Mouse (Mus musculus) midbrain, embryonic 14.5 days (tissue): ENCODE data around the gene Bclaf3. TPM values are rescaled to one million over a fixed set of nuclear protein-coding genes. Genes with fewer than 3 reads are reported as not detected.
"Not testable (repeated sequence)": the region's sequence is repeated elsewhere in the genome, so short reads cannot be mapped to it uniquely, and the experiment has no call there.

Experiments
- ATAC-seq: fragments of 200-750 bp; cut with Nextera tagmentation; 2 replicates; pipeline ENCODE4 v1.8.0; 2017; ENCODE audit warnings: moderate number of reproducible peaks, moderate library complexity; ENCODE audit not compliant: low FRiP score, low TSS enrichment
- DNase-seq: peaks from one replicate; pipeline ENCODE4 v3.0.0-alpha.2; 2015
- H3K27ac ChIP-seq: fragments of 300-500 bp; sonication (generic); replicated peaks from 2 replicates; pipeline ENCODE4 v1.5.1; 2014; ENCODE audit warnings: mild to moderate bottlenecking, low read depth, low read length, moderate library complexity
- H3K27me3 ChIP-seq: fragments of 300-500 bp; sonication (generic); 2 replicates; pipeline ENCODE4 v1.6.1; 2014; ENCODE audit warnings: low read length, control low read depth, mixed read lengths; ENCODE audit not compliant: control insufficient read depth, insufficient read depth
- H3K36me3 ChIP-seq: fragments of 300-500 bp; sonication (generic); 2 replicates; pipeline ENCODE4 v1.6.1; 2014; ENCODE audit warnings: low read length, control low read depth; ENCODE audit not compliant: control insufficient read depth, insufficient read depth
- H3K4me1 ChIP-seq: fragments of 300-500 bp; sonication (generic); 2 replicates; pipeline ENCODE4 v1.6.1; 2014; ENCODE audit warnings: mild to moderate bottlenecking, antibody characterized with exemption, low read length, control low read depth; ENCODE audit not compliant: control insufficient read depth, insufficient read depth
- H3K4me2 ChIP-seq: fragments of 300-500 bp; sonication (generic); 2 replicates; pipeline ENCODE4 v1.6.1; 2014; ENCODE audit warnings: mild to moderate bottlenecking, low read length, moderate library complexity
- H3K4me3 ChIP-seq: fragments of 300-500 bp; sonication (generic); replicated peaks from 2 replicates; pipeline ENCODE4 v1.5.1; 2014; ENCODE audit warnings: low read depth, low read length
- H3K9ac ChIP-seq: fragments of 300-500 bp; sonication (generic); replicated peaks from 2 replicates; pipeline ENCODE4 v1.6.1; 2014; ENCODE audit warnings: mild to moderate bottlenecking, low read length, moderate library complexity
- H3K9me3 ChIP-seq: fragments of 300-500 bp; sonication (generic); 2 replicates; pipeline ENCODE4 v1.6.1; 2016; ENCODE audit warnings: low read length, control low read depth, mixed read lengths; ENCODE audit not compliant: control insufficient read depth
- WGBS: fragments of 180-500 bp; shearing (Covaris S2); extraction: QIAGEN DNeasy Blood & Tissue Kit; methylation state at CpG from one replicate; pipeline ENCODE4 v1.1.7; 2014; 5-methylcytosine and 5-hydroxymethylcytosine counted together
- polyA plus RNA-seq: library from polyadenylated mRNA; unstranded; fragments of >200 nt; fragmentation: Nextera tagmentation; extraction: Ambion mirVana; gene quantifications from 2 replicates; pipeline ENCODE4 v1.2.1, GENCODE M21; 2014

Bclaf3 gene
- polyA plus RNA-seq, result 28.3 and 29.1 TPM in 2 replicates

DNA sequence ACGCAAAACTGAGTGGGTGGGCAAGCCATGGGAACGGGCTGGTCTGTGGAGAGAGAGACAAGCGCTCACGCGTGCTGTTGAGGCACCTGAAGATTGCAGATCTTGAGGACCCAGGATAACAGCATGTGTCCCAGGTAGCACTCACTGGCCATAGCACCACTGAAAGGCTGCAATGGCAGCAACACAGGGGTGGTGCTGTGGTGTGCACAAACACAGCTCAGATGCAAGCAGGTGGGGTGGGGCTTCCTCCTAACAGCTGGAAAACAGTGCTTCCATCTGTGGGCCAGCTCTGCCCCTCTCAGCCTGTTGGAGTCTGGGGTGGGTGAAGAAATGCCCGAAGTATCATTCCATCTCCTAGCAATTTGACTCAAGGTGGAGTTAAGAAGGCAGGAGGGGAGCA lies at the start of gene Bclaf3:
Gene Bclaf3, plus strand, starts transcription at position 301 of the 400 bp plus-strand sequence.
- Histone ChIP-seq H3K27me3 (no peaks in the 10 kb centered on the region), H3K27ac (no peak within 1 kb of the TSS), H3K4me1 (no peaks in the 10 kb centered on the region), H3K36me3 (no peaks in the 10 kb centered on the region), H3K4me3 (no peak within 1 kb of the TSS), H3K4me2 (no peak within 1 kb of the TSS), H3K9me3 (no peaks in the 10 kb centered on the region), H3K9ac (no peak within 1 kb of the TSS)
- DNase-seq (no peak), ATAC-seq (no peak)
- 90% methylated on average over 6 of the region's 6 CpGs for WGBS

DNA sequence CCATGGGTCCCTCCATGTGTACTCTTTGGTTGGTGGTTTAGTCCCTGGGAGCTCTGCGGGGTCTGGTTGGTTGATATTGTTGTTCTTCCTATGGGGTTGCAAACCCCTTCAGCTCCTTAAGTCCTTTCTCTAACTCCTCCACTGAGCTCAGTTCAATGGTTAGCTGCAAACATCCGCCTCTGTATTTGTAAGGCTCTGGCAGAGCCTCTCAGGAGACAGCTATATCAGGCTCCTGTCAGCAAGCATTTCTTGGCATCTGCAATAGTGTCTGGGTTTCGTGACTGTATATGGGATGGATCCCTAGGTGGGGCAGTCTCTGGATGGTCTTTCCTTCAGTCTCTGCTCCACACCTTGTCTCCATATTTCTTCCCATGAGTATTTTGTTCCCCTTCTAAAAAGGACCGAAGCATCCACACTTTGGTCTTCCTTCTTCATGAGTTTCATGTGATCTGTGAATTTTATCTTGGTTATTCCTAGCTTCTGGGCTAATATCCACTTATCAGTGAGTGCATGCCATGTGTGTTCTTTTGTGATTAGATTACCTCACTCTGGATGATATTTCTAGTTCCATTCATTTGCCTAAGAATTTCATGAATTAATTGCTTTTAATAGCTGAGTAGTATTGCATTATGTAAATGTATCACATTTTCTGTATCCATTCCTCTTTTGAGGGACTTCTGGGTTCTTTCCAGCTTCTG lies 48.1 kb upstream of the Bclaf3 start:
- ATAC-seq, H3K9ac ChIP-seq, H3K4me3 ChIP-seq, DNase-seq, H3K27me3 ChIP-seq, H3K4me1 ChIP-seq, H3K36me3 ChIP-seq, H3K9me3 ChIP-seq, H3K27ac ChIP-seq, H3K4me2 ChIP-seq: not testable (repeated sequence)
- 76% methylated on average over 4 of the region's 4 CpGs for WGBS

DNA sequence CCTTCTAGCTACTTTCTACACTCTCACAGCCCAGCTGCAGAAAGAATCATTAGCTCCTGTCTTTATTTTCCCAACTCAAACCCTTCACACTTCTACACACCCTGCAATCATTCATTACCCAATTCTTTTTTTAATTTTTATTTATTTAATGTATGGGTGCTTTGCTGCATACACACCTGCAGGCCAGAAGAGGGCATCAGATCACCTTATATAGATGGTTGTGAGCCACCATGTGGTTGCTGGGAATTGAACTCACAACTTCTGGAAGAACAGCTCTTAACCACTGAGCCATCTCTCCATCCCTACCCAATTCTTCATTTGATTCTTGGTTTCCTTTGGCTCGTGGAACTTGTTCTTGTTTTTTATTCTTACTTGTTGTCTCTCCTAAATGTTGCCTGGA lies 42.2 kb upstream of the Bclaf3 start:
- no peak for ATAC-seq

DNA sequence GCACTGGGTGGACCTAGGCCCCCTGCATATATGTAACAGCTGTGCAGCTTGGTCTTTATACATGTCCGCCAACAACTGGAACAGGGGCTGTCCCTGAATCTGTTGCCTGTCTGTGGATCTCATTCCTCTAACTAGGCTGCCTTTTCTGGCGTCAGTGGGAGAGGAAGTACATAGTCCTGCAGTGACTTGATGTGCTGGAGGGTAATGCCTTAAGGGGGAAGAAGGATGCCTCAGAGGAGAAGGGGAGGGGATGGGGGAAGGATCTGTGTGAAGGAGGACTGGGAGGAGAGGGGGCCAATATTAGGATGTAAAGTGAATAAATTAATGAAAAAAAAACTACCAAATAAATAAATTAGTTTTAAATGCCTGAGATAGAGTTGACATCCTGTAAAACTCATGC lies 23.3 kb upstream of the Bclaf3 start:
- Histone ChIP-seq H3K27ac (no peak overlapping the region), H3K4me2 (no peak overlapping the region), H3K4me3 (no peak overlapping the region), H3K4me1 (no peaks in the 10 kb centered on the region), H3K27me3 (no peaks in the 10 kb centered on the region), H3K9ac (no peak overlapping the region), H3K9me3 (no peaks in the 10 kb centered on the region), H3K36me3 (no peaks in the 10 kb centered on the region)
- ATAC-seq (no peak), DNase-seq (no peak)
- 64% methylated on average over 2 of the region's 2 CpGs for WGBS

More for the DNA sequence above, 42.2 kb upstream of the Bclaf3 start:
- WGBS, result 80% methylated on average over 1 of the region's 1 CpGs
- H3K27ac ChIP-seq, result no peak overlapping the region
- 0 out of 2 replicates have a peak, but pooled peaks cover 6% of the 10 kb centered on the region for H3K36me3 ChIP-seq
- H3K4me2 ChIP-seq, result no peak overlapping the region
- 0 out of 2 replicates have a peak, but pooled peaks cover 3% of the 10 kb centered on the region for H3K27me3 ChIP-seq
- H3K4me1 ChIP-seq, result no peaks in the 10 kb centered on the region
- H3K9ac ChIP-seq, result no peak overlapping the region
- no peak overlapping the region for H3K4me3 ChIP-seq
- no peaks in the 10 kb centered on the region for H3K9me3 ChIP-seq
- DNase-seq, result no peak

DNA sequence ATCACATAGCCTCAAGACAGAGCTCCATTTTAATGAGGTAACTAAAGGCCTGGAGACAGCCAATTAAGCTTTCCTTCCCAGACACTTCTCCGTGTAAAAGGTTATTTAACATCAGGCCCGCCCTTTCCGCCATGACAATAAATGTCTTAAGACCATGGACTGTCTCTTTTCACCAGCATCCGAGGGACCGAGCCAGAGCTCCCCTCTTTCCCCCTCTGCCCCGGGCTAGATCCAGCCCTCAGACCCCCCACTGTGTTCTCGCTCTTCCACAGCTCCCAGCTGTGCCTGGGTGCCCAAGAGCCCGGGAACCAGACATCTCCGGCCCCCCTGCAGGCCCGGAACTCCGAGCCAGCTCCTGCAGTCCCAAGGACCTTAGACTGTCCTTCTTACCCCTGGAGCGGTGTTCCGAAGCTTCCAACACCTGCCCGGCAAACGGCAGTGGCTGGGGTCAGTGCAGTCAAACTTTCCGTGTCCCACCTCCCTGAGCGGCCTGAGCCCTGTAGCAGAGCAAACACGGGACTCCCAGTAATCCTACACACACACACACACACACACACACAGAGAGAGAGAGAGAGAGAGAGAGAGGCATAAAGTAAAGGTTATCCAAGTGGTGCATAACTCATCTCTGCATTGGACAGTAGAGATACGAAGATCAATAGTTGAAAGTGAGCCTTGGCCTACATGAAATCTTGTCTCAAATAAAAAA lies 18.0 kb upstream of the Bclaf3 start:
- no peaks in the 10 kb centered on the region for H3K9me3 ChIP-seq
- no peak for DNase-seq
- ATAC-seq, result no peak
- no peak overlapping the region for H3K4me3 ChIP-seq
- no peak overlapping the region for H3K27ac ChIP-seq
- H3K4me2 ChIP-seq, result no peak overlapping the region
- H3K9ac ChIP-seq, result no peak overlapping the region
- H3K36me3 ChIP-seq, result no peaks in the 10 kb centered on the region
- no peaks in the 10 kb centered on the region for H3K27me3 ChIP-seq
- H3K4me1 ChIP-seq, result no peaks in the 10 kb centered on the region
- WGBS, result 65% methylated on average over 19 of the region's 19 CpGs

DNA sequence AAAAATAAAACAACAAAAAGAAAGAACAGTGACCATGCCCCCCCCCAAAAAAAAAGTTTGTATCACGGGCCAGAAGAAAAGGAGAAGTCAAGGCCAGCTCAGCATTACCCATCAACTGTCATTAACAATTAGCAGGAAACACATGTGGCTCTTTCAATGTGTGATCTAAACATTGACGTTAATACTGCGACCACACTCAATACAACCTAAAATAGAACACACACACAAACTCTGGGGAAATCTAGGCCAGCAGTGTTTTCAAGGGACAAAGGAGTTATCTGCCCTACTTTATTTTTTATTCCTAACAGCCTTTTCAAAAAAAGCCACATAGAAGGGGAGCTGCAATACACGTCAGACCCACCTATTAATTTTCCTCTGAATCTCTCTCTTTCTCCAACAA lies 17.4 kb upstream of the Bclaf3 start:
- Histone ChIP-seq H3K9ac (no peak overlapping the region), H3K4me2 (no peak overlapping the region), H3K4me1 (no peaks in the 10 kb centered on the region), H3K27me3 (no peaks in the 10 kb centered on the region), H3K36me3 (no peaks in the 10 kb centered on the region), H3K27ac (no peak overlapping the region), H3K4me3 (no peak overlapping the region), H3K9me3 (no peaks in the 10 kb centered on the region)
- 76% methylated on average over 4 of the region's 4 CpGs for WGBS
- ATAC-seq, result no peak
- DNase-seq, result no peak

DNA sequence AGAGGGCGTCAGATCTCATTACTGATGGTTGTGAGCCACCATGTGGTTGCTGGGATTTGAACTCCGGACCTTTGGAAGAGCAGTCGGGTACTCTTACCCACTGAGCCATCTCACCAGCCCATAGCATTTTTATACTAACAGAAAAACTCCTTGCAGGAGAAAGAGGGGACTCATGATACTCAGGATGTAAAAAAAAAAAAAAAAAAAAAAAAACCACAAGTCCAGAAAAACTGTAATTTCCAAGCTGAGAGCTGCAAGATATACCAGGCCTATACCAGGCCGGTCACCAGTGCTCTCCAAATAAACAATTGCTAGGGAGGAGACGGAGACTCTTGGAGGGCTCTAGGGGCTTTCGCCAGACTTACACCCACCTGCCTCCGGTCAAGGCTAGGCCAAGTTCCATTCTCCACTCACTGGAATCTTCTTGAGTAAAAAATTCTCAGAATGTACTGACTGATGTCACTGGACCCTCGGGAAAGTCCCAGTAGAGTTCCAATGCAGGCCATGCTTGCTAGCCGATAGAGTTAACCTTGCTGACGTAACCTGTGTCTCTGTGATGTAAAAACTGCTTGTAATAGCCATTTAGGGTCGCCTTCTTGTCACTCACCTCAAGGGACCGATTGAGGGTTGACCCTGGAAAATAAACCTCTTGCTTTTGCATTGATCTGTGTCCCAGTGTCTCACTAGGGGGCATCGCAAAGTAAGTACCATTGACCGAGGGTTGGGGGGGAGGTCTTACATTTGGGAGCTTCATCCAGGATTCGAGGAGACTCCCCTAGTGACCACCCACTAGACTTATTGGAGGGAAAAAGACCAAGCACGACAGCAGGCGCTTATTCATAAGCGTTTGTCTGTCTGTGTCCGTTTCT lies 16.4 kb upstream of the Bclaf3 start:
- no peaks in the 10 kb centered on the region for H3K9me3 ChIP-seq
- 81% methylated on average over 19 of the region's 19 CpGs for WGBS
- no peaks in the 10 kb centered on the region for H3K36me3 ChIP-seq

DNA sequence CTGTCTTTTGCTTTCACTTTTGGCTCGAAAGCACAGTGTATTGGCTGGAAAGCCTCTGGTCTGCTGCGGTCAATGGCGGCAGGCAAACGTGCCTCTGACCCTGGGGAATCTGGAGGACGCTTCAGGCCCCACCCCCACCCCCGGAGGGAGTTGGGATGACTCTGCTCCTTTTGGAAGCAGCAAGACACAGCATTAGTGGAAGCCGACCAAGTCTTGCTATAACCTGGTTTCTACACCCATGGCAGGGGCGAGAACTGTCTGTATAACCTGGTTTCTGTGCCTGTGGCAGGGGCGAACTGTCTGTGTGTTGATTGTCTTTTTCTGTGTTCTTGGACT lies 15.8 kb upstream of the Bclaf3 start:
- Histone ChIP-seq H3K4me1 (no peaks in the 10 kb centered on the region), H3K9ac (no peak overlapping the region), H3K4me3 (no peak overlapping the region), H3K36me3 (no peaks in the 10 kb centered on the region), H3K27ac (no peak overlapping the region), H3K9me3 (no peaks in the 10 kb centered on the region), H3K4me2 (no peak overlapping the region), H3K27me3 (no peaks in the 10 kb centered on the region)
- DNase-seq (no peak), ATAC-seq (no peak)
- 72% methylated on average over 9 of the region's 9 CpGs for WGBS

More for the DNA sequence above, 16.4 kb upstream of the Bclaf3 start:
- Histone ChIP-seq H3K27me3 (no peaks in the 10 kb centered on the region), H3K9ac (no peak overlapping the region), H3K4me2 (no peak overlapping the region), H3K4me1 (no peaks in the 10 kb centered on the region), H3K27ac (no peak overlapping the region), H3K4me3 (no peak overlapping the region)
- DNase-seq, result no peak
- ATAC-seq, result no peak
